Mouse (Mus musculus) pancreas, adult 10 weeks (tissue): Measurements from ENCODE around the gene Rpl23. TPM values are rescaled to one million over a fixed set of nuclear protein-coding genes. Genes with fewer than 3 reads are reported as not detected.

Source experiments
- polyA plus RNA-seq: library from polyadenylated mRNA; stranded (reverse); fragments of 350-450 nt; fragmentation: Illumina TruSeq; extraction: RNeasy Lipid Tissue Mini Kit (QIAGEN cat#74804); gene quantifications from one replicate; pipeline ENCODE4 v1.2.3, GENCODE M21; 2015; ENCODE audit warnings: low read depth, low replicate concordance; ENCODE audit not compliant: insufficient read depth

The Rpl23 gene
- 455 TPM for polyA plus RNA-seq

DNA sequence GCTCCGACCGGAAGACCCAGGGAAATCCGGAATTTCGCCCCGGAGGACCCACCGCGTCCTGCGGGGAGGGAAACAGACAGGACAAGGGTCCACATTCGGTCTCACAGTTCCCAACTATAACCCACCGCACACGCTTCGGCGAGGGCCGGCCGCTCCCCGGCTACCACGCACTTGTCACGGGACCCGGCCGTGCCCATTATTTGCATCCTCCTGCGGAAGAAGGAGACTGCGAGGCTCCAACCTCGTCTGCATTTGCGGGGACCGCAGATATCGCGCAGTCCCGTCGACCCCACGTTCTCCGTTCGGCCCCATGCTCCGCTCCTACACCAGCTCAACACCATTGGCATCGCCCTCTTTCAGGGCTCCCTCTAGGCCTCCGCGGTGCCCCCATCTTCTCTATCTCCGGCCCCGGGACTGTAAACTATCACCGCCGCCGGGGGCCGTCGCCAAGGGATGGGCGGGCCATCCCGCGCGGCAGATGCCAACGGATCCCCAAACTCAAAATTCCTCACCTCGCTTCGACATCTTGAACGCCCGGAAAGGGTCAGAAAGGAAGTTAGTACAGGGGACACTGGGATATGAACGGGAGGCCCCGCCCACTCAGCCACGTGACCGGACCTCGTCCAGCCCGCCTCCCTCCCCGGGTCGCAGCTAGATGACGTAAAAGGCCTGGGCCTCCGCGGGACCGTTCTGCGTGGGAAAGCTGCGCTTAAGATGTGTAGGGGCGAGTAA, at the start of gene Rpl23:
Gene Rpl23 (minus strand): TSS at position 606 of the 732 bp plus-strand sequence.

DNA sequence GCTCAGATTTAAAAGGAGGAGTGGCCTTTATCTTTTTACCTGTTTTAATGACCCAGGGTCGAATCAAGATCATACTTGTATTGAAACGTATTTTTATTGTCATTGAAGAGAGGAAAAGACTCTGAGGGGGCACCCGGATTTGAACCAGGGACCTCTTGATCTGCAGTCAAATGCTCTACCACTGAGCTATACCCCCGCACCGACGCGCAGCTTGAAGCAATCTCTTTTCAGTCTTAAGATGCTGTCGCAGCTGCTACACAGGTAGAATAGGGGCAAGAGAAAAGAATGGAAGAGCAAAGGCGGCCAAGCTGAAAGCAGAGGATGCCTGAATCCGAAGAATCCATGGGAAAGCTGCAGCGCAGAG, 16.5 kb upstream of the Rpl23 start, which contains the start of gene Lasp1:
Gene Lasp1 (plus strand): TSS at position 219 of the 364 bp plus-strand sequence.

DNA sequence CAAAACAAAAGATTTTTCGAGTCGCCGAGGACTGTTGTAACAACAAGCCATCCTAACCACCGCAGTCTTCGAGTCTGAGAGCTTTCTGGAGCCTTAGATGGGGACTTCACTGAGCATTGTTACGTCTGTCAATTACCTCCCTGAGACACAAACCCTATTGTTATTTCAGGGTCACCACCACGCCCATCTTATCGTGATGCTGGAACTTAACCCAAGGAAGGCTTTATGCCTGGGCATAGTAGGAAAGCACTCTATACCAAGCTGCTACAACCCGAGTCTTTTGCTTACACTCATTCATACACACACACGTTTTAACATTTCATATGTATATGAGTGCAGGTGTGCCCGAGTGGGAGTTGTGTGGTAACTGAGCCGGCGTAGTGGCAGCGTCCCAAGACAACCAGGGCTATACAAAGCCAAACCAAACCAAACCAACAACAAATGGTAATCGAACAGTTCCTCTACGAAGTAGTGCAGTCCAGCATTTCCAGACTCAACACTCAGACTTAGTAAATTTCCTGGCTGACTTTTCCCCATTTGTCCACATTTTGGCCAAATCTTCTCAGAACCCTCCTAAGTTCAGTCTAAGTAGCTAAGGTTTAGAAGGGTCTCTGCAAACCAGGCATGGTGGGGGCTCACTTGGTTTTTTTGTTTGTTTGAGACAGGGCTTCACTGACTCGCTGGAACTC, 6.3 kb downstream of the Rpl23 start, which contains the start of gene 1700001P01Rik:
Gene 1700001P01Rik (minus strand): TSS at position 111 of the 689 bp plus-strand sequence.

DNA sequence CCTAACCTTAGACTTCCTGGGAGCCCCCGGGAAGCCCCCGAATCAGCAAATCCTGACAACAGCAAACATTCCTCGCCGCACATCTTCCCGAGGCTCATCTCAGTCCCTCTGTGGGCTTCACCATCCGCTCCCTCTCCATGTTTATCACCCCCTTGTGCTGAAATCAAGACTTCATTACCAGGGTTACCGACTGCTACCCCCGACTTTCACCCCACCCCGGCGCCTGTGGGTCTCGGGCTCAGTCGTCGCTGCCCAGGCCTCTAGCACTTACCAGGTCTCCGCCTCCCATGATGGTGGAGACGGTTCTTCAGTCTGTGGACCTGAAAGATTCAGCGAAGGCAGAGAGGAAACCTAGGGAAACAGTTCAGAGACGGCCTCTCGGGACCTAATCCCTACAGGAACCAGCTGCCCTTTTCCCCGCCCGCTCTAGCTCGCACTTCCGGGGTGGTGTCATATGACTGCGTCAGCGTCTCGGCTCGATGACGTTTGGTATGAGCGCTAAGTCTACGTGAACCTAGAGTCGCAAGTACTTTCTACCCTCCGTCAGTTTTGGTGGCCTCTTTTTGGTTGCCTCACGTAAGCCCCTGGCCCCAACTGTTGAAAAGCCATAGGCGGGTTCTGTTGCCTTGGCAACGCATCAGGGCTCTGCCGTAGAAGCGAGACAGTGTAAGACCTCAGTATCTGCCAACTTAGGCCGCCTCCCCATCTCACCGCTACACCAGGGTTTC, 15.9 kb downstream of the Rpl23 start, which contains the start of gene Cwc25:
Gene Cwc25 (minus strand): TSS at position 403 of the 728 bp plus-strand sequence.

DNA sequence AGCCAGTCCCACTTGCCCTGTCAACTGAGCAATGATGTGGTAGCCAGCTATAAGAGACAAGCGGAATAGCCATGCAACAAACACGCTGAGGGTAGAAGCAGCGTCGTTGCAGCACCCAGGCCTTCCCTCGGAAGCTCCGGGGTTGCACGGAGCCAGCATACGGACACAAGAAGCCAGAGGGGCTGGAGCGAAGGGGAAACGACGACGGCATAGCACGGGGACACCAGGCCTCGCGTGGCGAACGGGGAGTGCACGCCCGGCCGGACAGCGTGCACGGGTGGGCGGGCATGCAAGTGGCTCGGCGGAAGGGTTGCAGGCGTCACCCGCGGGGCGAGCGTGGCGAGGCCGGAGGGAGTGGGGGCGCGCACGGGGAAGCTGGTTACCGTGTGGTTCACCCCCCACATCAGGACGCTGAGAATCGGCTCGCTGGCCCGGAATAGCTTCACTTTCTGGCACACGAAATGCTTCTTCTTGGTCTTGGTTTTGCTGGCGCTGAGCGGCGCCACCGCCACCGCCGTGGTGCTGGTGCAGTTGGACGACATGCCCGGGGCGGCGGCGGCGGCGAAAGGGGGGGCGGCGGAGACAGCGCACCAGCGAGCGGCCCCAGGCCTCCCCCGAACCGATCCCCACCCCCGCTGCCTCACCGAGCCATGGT, 38.0 kb downstream of the Rpl23 start, which contains the start of gene Pip4k2b:
Gene Pip4k2b (minus strand): TSS at position 642 of the 655 bp plus-strand sequence.

Other genes starting within 250 kb of the Rpl23 start
- 0.39 TPM for gene Srcin1, start 206.3 kb downstream of the Rpl23 start, polyA plus RNA-seq
- not detected for gene Epop, start 152.7 kb downstream of the Rpl23 start, polyA plus RNA-seq
- gene Mllt6, start 119.0 kb downstream of the Rpl23 start, polyA plus RNA-seq, result 10.4 TPM
- 14.7 TPM for gene Cisd3, start 96.6 kb downstream of the Rpl23 start, polyA plus RNA-seq
- 9.0 TPM for gene Pcgf2, start 81.9 kb downstream of the Rpl23 start, polyA plus RNA-seq
- 31.9 TPM for gene Psmb3, start 79.0 kb downstream of the Rpl23 start, polyA plus RNA-seq
- gene Pip4k2b, start 37.7 kb downstream of the Rpl23 start, polyA plus RNA-seq, result 4.1 TPM
- gene Cwc25, start 15.9 kb downstream of the Rpl23 start, polyA plus RNA-seq, result 4.5 TPM
- not detected for gene 1700001P01Rik, start 6.5 kb downstream of the Rpl23 start, polyA plus RNA-seq
- gene Lasp1, start 16.6 kb upstream of the Rpl23 start, polyA plus RNA-seq, result 27.9 TPM
- 2.5 TPM for gene B230217C12Rik, start 58.3 kb upstream of the Rpl23 start, polyA plus RNA-seq
- gene Fbxo47, start 101.7 kb upstream of the Rpl23 start, polyA plus RNA-seq, result not detected
- gene Plxdc1, start 204.0 kb upstream of the Rpl23 start, polyA plus RNA-seq, result 1.3 TPM
- 0.90 TPM for gene Arl5c, start 213.7 kb upstream of the Rpl23 start, polyA plus RNA-seq
- gene Cacnb1, start 240.6 kb upstream of the Rpl23 start, polyA plus RNA-seq, result 2.7 TPM
- 443 TPM for gene Rpl19, start 244.3 kb upstream of the Rpl23 start, polyA plus RNA-seq